Mouse (Mus musculus) MEL (cell line): ENCODE data around the gene Tex36.

Experiments used
- BHLHE40 ChIP-seq: IDR thresholded peaks from 2 replicates; pipeline ENCODE4 v1.6.1; 2012; ENCODE audit warnings: low read depth, mild to moderate bottlenecking, inconsistent platforms, low read length, improper control_type of control experiment, borderline replicate concordance
- GATA1 ChIP-seq: IDR thresholded peaks from 2 replicates; pipeline ENCODE4 v1.6.1; 2011; ENCODE audit warnings: low read depth, low read length, improper control_type of control experiment
- POLR2A ChIP-seq, 2 experiments: IDR thresholded peaks; 2 replicates each; pipeline ENCODE4 v1.6.1; 2011 to 2012; ENCODE audit warnings: low read length in 2 of 2, mild to moderate bottlenecking in 2 of 2, control low read depth in 1 of 2, improper control_type of control experiment in 1 of 2, low read depth in 1 of 2, moderate library complexity in 1 of 2; ENCODE audit not compliant: control insufficient read depth in 1 of 2, insufficient read depth in 1 of 2, poor library complexity in 1 of 2

GRCm38 (mm10) chr7:133636738-133637352, 34.9 kb upstream of the Tex36 start:
- TF ChIP-seq BHLHE40 (no peak), POLR2A (IDR thresholded peaks at IDR 0.05; ENCODE audit: control insufficient read depth in 1 of 2, insufficient read depth in 1 of 2, low read depth in 1 of 2, low read length in 2 of 2, poor library complexity in 1 of 2) (0 out of 4 replicates have a peak, but pooled peaks of 1 of the 2 experiments have one; percentile 6), GATA1 (no peak)
